Mouse (Mus musculus): ENCODE data around the gene Mosmo. TPM values are rescaled to one million over a fixed set of nuclear protein-coding genes. Genes with fewer than 3 reads are reported as not detected.

The Mosmo gene
- polyA plus RNA-seq (2014; fragmentation: Illumina TruSeq; extraction: RNeasy Lipid Tissue Mini Kit (QIAGEN cat#74804); ENCODE audit: low read depth, low replicate concordance), result 91.0 TPM

GRCm38 (mm10) chr7:120677001-120677643 lies at the start of gene Mosmo:
Mosmo (plus strand) TSS chr7:120677618.

GRCm38 (mm10) chr7:120634711-120635361 lies 42.6 kb upstream of the Mosmo start, which contains the start of gene Uqcrc2:
Uqcrc2 (plus strand) TSS chr7:120635176.

GRCm38 (mm10) chr7:120670153-120670875 lies 7.1 kb upstream of the Mosmo start, which contains the start of gene Pdzd9:
Pdzd9 (minus strand) TSS chr7:120670343.

GRCm38 (mm10) chr7:120739018-120739417 lies 61.6 kb downstream of the Mosmo start, which contains the start of gene Vwa3a:
Vwa3a (plus strand) TSS chr7:120739318.

Other genes with a start within 250 kb of the Mosmo start
- gene Uqcrc2, start 42.4 kb upstream of the Mosmo start, polyA plus RNA-seq (2014; fragmentation: Illumina TruSeq; extraction: RNeasy Lipid Tissue Mini Kit (QIAGEN cat#74804); ENCODE audit: low read depth, low replicate concordance), result 625 TPM
- gene Pdzd9, start 7.3 kb upstream of the Mosmo start, polyA plus RNA-seq (2014; fragmentation: Illumina TruSeq; extraction: RNeasy Lipid Tissue Mini Kit (QIAGEN cat#74804); ENCODE audit: low read depth, low replicate concordance), result not detected
- 0.52 TPM for gene Vwa3a, start 61.7 kb downstream of the Mosmo start, polyA plus RNA-seq (2014; fragmentation: Illumina TruSeq; extraction: RNeasy Lipid Tissue Mini Kit (QIAGEN cat#74804); ENCODE audit: low read depth, low replicate concordance)
- not detected for gene Gm5737, start 134.7 kb downstream of the Mosmo start, polyA plus RNA-seq (2014; fragmentation: Illumina TruSeq; extraction: RNeasy Lipid Tissue Mini Kit (QIAGEN cat#74804); ENCODE audit: low read depth, low replicate concordance)
- gene Eef2k, start 165.2 kb downstream of the Mosmo start, polyA plus RNA-seq (2014; fragmentation: Illumina TruSeq; extraction: RNeasy Lipid Tissue Mini Kit (QIAGEN cat#74804); ENCODE audit: low read depth, low replicate concordance), result 5.6 TPM
- 10.3 TPM for gene Polr3e, start 240.1 kb downstream of the Mosmo start, polyA plus RNA-seq (2014; fragmentation: Illumina TruSeq; extraction: RNeasy Lipid Tissue Mini Kit (QIAGEN cat#74804); ENCODE audit: low read depth, low replicate concordance)

Data from adrenal gland, adult 10 weeks (tissue).